Mouse (Mus musculus) kidney, adult 2 months (tissue): ENCODE measurements around the gene Ttc7b. TPM values are rescaled to one million over a fixed set of nuclear protein-coding genes. Genes with fewer than 3 reads are reported as not detected.

Experiments used
- DNase-seq: peaks from one replicate; pipeline ENCODE4 v3.0.0; 2021
- H3K27ac ChIP-seq: fragments of 200-500 bp; 2 replicates; pipeline ENCODE4 v1.5.1; 2012; ENCODE audit warnings: low read depth, low read length, control low read depth, inconsistent platforms; ENCODE audit not compliant: insufficient read depth
- H3K27me3 ChIP-seq: fragments of 200-500 bp; replicated peaks from 2 replicates; pipeline ENCODE4 v1.6.1; 2012; ENCODE audit warnings: mild to moderate bottlenecking, moderate library complexity, low read length, inconsistent platforms; ENCODE audit not compliant: control insufficient read depth, insufficient read depth
- H3K36me3 ChIP-seq: fragments of 200-500 bp; 2 replicates; pipeline ENCODE4 v1.6.1; 2012; ENCODE audit warnings: mild to moderate bottlenecking, moderate library complexity, low read length, inconsistent platforms; ENCODE audit not compliant: control insufficient read depth, insufficient read depth
- H3K4me1 ChIP-seq: fragments of 200-500 bp; 2 replicates; pipeline ENCODE4 v1.6.1; 2011; ENCODE audit warnings: low read length; ENCODE audit not compliant: control insufficient read depth, insufficient read depth
- H3K4me3 ChIP-seq: fragments of 200-500 bp; 2 replicates; pipeline ENCODE4 v1.5.1; 2011; ENCODE audit warnings: mild to moderate bottlenecking, low read depth, low read length, control low read depth; ENCODE audit not compliant: insufficient read depth
- CTCF ChIP-seq: fragments of 200-500 bp; conservative IDR thresholded peaks from 2 replicates; pipeline ENCODE4 v1.5.1; 2011; ENCODE audit warnings: low read depth, mild to moderate bottlenecking, control low read depth, low read length, moderate library complexity, mixed read lengths; ENCODE audit not compliant: insufficient read depth, insufficient read length
- POLR2A ChIP-seq: fragments of 200-500 bp; IDR thresholded peaks from one replicate; pipeline ENCODE4 v1.6.1; 2011; ENCODE audit warnings: low read depth, low read length, control low read depth
- WGBS: fragments of 180-500 bp; shearing (Covaris S2); methylation state at CpG from one replicate; pipeline ENCODE4 v1.1.7; 2018; 5-methylcytosine and 5-hydroxymethylcytosine counted together
- polyA plus RNA-seq: library from polyadenylated mRNA; depleted of rRNA; stranded (reverse); fragments of >200 nt; gene quantifications from 2 replicates; pipeline ENCODE4 v1.2.3, GENCODE M21; 2012

Gene Ttc7b
- polyA plus RNA-seq, 1 experiment: 42.1 TPM

DNA sequence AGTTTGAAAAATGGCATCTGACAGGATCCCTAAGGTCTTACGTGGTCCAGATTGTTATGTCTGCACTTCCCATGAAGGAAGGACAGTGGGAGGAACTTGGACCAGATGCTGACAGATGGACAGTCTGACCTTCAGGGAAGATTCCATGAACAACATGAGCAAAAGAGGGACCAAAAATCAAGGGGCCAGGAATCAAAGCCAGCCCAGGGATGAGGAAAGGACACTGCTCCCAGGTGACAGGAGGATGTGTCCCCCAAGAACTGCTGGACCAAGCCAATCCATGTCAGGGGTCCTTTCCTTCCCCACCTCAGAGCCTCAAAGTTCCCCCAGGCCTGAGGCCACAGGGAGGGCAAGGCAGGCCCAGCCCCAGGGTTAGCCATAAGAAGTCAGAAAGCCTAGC is 6.0 kb downstream of the Ttc7b start:
- H3K27ac ChIP-seq: no peak overlapping the region
- H3K4me1 ChIP-seq: peaks cover 42% of the 10 kb centered on the region
- DNase-seq: no peak
- no peak overlapping the region for H3K4me3 ChIP-seq
- H3K36me3 ChIP-seq: no peaks in the 10 kb centered on the region
- H3K27me3 ChIP-seq: no peaks in the 10 kb centered on the region
- TF ChIP-seq CTCF (no peak), POLR2A (no peak)
- 62% methylated on average over 1 of the region's 1 CpGs for WGBS

DNA sequence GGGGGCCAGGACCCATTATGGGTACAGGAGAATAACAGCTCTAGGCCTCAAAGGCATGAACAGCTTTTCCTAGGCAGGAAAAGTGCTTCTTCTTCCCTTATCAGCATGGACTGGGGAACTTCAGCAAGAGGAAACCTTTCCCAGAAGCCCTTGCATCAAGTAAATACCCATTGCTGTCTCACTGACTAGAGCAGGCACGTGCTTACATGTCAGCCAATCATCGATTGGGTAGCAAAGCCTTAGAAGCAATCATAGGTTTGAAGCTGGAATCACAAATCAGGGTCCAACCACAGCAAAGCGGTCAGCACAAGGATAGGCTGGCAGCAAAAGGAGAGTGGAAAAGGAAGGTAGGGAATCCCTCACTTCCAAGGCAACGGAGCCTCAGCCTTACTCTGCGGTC is 7.5 kb downstream of the Ttc7b start:
- Histone ChIP-seq H3K27ac (no peak overlapping the region), H3K4me1 (peaks cover 37% of the 10 kb centered on the region), H3K36me3 (no peaks in the 10 kb centered on the region), H3K4me3 (no peak overlapping the region), H3K27me3 (no peaks in the 10 kb centered on the region)
- 90% methylated on average over 5 of the region's 5 CpGs for WGBS
- no peak for DNase-seq
- TF ChIP-seq CTCF: no peak

DNA sequence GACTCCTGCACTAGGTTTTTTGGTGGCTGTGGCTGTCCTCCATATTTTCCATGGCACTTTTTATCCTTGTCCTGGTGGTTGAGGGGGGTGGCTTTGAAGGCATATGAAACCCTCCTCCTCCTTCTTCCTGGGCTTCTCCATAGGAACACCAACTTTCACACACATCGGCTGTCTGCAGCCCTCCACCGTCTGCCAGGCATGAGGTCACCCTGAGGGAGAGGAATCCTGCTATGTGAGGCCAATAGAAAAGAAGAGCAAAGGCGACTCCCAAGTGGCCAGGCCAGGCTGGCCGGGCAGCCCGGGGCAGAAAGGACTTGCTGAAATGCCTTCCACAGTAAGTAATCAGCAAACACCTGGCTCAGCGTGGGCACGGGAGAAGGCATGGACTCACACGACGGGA is 8.0 kb downstream of the Ttc7b start:
- Histone ChIP-seq H3K4me1 (peaks cover 34% of the 10 kb centered on the region), H3K4me3 (no peak overlapping the region), H3K27me3 (no peaks in the 10 kb centered on the region), H3K36me3 (no peaks in the 10 kb centered on the region), H3K27ac (no peak overlapping the region)
- WGBS: 49% methylated on average over 9 of the region's 9 CpGs
- DNase-seq: peak; percentile 43
- TF ChIP-seq POLR2A: no peak
- no peak for TF ChIP-seq CTCF

DNA sequence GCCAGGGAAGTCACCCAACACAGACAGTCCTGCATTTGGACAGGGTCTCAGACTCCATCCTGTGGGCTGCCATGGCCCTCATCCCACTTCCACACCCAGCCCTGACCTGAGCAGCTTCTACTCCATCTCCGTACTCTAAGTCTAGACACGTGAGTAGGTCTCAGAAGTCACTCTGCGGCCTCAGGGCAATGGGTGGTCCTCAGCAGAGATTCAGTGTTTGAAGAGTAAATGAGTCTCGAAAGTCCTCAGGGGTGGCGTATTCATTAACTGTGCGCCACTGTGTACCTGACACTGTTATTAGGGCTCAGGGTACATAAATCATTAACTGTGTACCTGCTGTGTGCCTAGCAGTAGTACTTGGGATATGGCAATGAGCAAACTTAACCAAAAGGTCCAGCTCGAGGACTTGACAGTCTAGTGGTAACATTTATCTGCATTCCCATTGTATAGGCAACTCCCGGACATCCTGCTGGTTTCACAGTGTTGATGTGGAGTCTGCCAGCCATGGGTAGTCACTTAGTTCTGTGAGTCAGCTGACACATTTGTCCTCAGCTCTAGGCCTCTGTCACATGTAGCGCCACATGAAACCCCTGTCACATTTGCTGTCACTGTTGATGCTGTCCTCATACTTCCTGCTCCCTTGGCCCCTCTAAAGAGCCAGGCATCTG is 10.9 kb downstream of the Ttc7b start:
- H3K4me3 ChIP-seq: no peak overlapping the region
- TF ChIP-seq POLR2A (no peak), CTCF (no peak)
- peaks cover 21% of the 10 kb centered on the region for H3K4me1 ChIP-seq
- no peaks in the 10 kb centered on the region for H3K27me3 ChIP-seq
- peak; percentile 60 for DNase-seq
- no peaks in the 10 kb centered on the region for H3K36me3 ChIP-seq
- WGBS: 67% methylated on average over 9 of the region's 9 CpGs
- H3K27ac ChIP-seq: 0 out of 2 replicates have a peak overlapping the region, but pooled peaks have one; percentile 14

DNA sequence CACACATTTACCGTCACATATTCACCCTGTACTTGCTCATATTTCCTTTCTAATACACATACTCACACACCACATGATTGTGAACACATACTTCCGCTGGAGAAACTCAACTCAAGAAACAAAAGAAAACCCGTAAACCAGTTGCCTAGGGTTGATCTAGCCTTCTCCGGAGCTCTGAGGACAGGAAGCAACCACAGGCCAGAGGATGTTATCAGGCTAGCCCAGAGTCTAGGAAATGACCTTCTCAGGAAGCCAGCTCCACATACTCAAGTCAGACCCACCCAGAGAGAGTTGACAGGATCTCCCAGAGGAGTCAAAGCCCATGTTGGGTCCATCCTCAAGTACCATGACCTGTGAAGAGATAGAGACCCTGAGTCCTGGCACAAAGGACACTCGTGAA is 12.0 kb downstream of the Ttc7b start:
- WGBS: 79% methylated on average over 5 of the region's 5 CpGs
- Histone ChIP-seq H3K4me3 (no peak overlapping the region), H3K27me3 (no peaks in the 10 kb centered on the region), H3K27ac (no peak overlapping the region), H3K36me3 (no peaks in the 10 kb centered on the region), H3K4me1 (peaks cover 17% of the 10 kb centered on the region)
- DNase-seq: no peak
- TF ChIP-seq POLR2A: no peak
- TF ChIP-seq CTCF: no peak

DNA sequence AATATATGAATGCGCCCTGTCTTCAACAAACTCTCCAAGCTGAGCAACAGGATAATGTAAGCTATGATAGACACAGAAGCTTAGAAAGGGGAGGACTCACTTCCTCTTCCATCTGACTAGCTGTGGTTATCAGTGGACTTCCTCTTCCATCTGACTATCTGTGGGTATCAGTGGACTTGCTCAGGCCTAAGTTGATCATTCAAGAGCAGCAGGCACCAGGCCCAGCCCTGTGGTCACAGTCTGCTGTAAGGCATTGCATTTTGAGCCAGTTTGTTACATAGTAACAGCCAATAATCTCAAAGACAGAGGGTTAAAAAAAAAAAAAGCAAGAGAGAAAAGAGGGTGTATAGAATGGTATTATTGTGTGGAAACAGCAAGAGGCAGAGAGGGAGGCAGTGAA is 15.1 kb downstream of the Ttc7b start:
- WGBS: 96% methylated on average over 1 of the region's 1 CpGs
- TF ChIP-seq POLR2A (no peak), CTCF (no peak)
- H3K4me3 ChIP-seq: no peak overlapping the region
- peaks cover 17% of the 10 kb centered on the region for H3K4me1 ChIP-seq
- peak; percentile 43 for DNase-seq
- H3K36me3 ChIP-seq: no peaks in the 10 kb centered on the region
- H3K27ac ChIP-seq: no peak overlapping the region
- no peaks in the 10 kb centered on the region for H3K27me3 ChIP-seq

DNA sequence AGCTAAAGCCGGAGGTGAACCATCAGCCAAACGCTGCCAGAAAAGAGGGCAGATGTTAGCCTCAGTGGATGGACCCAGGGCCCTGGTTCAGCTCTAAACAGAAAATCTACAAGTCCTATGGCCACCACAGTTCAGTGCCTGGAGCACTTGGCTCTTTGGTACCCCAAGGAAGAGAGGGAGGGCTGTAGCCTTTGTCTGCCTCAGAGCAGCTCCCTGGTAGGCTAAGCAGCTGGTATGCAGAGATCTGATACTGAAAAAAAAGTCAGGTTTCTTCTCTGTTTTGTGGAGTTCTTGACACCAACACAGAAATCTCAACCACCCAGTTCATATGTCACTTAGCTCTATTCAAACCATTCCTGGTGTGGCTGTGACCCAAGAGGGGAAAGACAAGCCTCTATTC is 16.0 kb downstream of the Ttc7b start:
- no peak for DNase-seq
- no peaks in the 10 kb centered on the region for H3K27me3 ChIP-seq

More for the DNA sequence above, 16.0 kb downstream of the Ttc7b start:
- 89% methylated on average over 2 of the region's 2 CpGs for WGBS
- Histone ChIP-seq H3K4me3 (no peak overlapping the region), H3K4me1 (peaks cover 11% of the 10 kb centered on the region), H3K36me3 (no peaks in the 10 kb centered on the region), H3K27ac (no peak overlapping the region)
- TF ChIP-seq POLR2A (no peak), CTCF (no peak)
